Mouse (Mus musculus) intestine, embryonic 15.5 days (tissue): ENCODE results near the gene Hoxc11. TPM values are rescaled to one million over a fixed set of nuclear protein-coding genes. Genes with fewer than 3 reads are reported as not detected.

ENCODE experiments used
- ATAC-seq: fragments of 200-750 bp; cut with Nextera tagmentation; 2 replicates; pipeline ENCODE4 v1.8.0; 2017; ENCODE audit warnings: moderate TSS enrichment, moderate library complexity
- H3K27ac ChIP-seq: fragments of 300-500 bp; sonication (generic); 2 replicates; pipeline ENCODE4 v1.5.1; 2015; ENCODE audit warnings: mild to moderate bottlenecking, inconsistent platforms
- H3K27me3 ChIP-seq: fragments of 300-500 bp; sonication (generic); replicated peaks from 2 replicates; pipeline ENCODE4 v1.6.1; 2015; ENCODE audit warnings: inconsistent platforms
- H3K36me3 ChIP-seq: fragments of 300-500 bp; sonication (generic); 2 replicates; pipeline ENCODE4 v1.6.1; 2015; ENCODE audit warnings: inconsistent platforms
- H3K4me1 ChIP-seq: fragments of 300-500 bp; sonication (generic); replicated peaks from 2 replicates; pipeline ENCODE4 v1.6.1; 2015; ENCODE audit warnings: inconsistent platforms
- H3K4me2 ChIP-seq: fragments of 300-500 bp; sonication (generic); replicated peaks from 2 replicates; pipeline ENCODE4 v1.6.1; 2015; ENCODE audit warnings: mild to moderate bottlenecking, inconsistent platforms
- H3K4me3 ChIP-seq: fragments of 300-500 bp; sonication (generic); replicated peaks from 2 replicates; pipeline ENCODE4 v1.5.1; 2015; ENCODE audit warnings: inconsistent platforms
- H3K9ac ChIP-seq: fragments of 300-500 bp; sonication (generic); 2 replicates; pipeline ENCODE4 v1.6.1; 2015; ENCODE audit warnings: inconsistent platforms
- H3K9me3 ChIP-seq: fragments of 300-500 bp; sonication (generic); 2 replicates; pipeline ENCODE4 v1.6.1; 2016; ENCODE audit warnings: inconsistent platforms
- WGBS: fragments of 180-500 bp; shearing (Covaris S2); methylation state at CpG from one replicate; pipeline ENCODE4 v1.1.7; 2015; 5-methylcytosine and 5-hydroxymethylcytosine counted together
- polyA plus RNA-seq: library from polyadenylated mRNA; unstranded; fragments of >200 nt; fragmentation: Nextera tagmentation; extraction: Ambion mirVana; gene quantifications from 2 replicates; pipeline ENCODE4 v1.2.1, GENCODE M21; 2015

The Hoxc11 gene
- polyA plus RNA-seq, 1 experiment from 2014 or later = not detected

DNA sequence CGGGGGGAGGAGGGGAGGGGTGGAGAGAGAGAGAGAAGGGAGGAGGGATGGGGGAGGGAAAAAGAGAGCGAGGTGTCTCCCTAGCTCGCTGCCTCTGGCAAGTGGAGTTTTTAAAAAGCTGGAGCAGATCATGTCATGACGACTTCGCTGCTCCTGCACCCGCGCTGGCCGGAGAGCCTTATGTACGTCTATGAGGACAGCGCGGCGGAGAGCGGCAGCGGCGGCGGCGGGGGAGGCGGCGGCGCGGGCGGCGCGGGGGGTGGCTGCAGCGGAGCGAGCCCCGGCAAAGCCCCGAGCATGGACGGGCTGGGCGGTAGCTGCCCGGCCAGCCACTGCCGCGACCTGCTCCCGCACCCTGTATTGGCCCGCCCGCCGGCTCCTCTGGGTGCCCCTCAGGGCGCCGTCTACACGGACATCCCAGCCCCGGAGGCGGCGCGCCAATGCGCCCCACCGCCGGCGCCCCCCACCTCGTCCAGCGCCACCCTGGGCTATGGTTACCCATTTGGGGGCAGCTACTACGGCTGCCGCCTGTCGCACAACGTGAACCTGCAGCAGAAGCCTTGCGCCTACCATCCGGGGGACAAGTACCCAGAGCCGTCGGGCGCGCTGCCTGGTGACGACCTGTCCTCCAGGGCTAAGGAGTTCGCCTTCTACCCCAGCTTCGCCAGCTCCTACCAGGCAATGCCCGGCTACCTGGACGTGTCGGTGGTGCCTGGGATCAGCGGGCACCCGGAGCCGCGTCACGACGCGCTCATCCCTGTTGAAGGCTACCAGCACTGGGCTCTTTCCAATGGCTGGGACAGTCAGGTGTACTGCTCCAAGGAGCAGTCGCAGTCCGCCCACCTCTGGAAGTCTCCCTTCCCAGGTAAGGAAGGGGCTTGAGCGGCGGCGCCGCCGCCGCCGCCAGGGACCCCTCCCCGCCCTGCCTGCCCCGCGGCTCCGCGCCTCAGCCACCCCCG, 32.9 kb upstream of the Hoxc11 start, which contains the start of gene Hoxc13:
TSS of gene Hoxc13 (plus strand) at position 51 of the 959 bp plus-strand sequence.
- H3K36me3 ChIP-seq = no peaks in the 10 kb centered on the region
- H3K4me2 ChIP-seq = peak within 1 kb of the TSS; percentile 49
- peaks cover 95% of the 10 kb centered on the region for H3K27me3 ChIP-seq
- H3K9ac ChIP-seq = no peak within 1 kb of the TSS
- no peak within 1 kb of the TSS for H3K27ac ChIP-seq
- peak; percentile 43; the same call in 1 of the 2 replicates for ATAC-seq
- under 1% methylated on average over 78 of the region's 88 CpGs for WGBS
- peaks cover 9% of the 10 kb centered on the region; the same call in 1 of the 2 replicates for H3K4me1 ChIP-seq
- H3K4me3 ChIP-seq = peak within 1 kb of the TSS; percentile 17
- H3K9me3 ChIP-seq = no peaks in the 10 kb centered on the region

DNA sequence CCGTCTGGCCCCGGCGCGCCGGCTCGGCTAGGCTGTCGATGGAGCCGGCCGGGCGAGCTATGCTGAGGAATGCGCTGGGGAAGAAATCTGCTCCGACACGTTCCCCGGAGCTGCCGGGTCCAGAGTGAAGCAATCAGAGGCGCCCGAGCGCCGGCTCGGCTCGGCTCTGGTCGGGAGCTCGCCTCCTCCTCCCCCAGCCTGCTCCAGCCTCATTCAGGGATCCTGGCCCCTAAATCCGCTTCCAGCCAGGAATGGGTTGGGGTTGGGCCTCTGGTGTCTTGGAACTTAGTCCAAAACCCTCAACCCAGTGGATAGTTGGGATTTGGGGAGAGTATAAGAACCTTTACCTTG, 32.2 kb upstream of the Hoxc11 start:
- no peak overlapping the region for H3K4me3 ChIP-seq

DNA sequence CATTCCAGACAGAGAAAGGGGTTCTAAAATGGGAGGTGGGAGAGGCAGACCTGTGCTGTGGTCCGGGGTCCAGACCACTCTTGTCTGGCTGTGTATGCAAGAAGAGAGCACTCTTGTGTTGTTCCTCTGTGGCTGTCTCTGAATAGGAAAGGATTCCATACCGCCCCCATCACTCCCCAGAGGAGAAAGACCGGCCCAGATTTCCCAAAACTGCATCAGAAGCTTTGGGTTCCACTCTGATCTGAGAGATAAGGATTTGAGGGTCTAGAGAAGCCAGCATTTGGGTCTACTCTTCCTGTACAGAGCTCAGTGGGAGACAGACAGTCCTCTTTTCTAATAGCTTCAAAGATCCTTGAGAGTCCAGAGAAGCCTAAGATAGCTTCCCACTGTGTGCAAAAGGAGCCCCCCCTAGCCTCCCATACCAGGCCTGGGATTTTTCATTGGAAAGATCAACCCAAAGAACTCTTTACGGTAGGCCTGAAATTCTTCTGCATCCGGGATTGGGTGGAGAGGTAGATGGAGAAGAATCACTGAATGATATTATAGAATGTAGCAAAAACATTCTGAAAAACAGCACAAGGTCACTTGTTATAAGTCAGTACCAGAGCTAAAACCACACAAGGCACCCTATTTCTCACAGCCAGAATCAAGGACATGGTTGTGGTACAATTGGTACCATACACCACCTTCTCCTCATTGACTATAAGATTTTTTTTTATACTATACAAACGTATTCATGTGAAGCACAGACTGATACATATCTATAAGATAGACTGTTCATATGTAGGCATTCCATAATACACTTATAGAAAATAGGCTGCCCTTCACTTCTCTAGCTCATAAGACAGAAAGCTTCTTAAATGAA, 31.4 kb upstream of the Hoxc11 start:
- H3K4me3 ChIP-seq = no peak overlapping the region
- WGBS = 13% methylated on average over 6 of the region's 6 CpGs
- ATAC-seq = no peak
- no peaks in the 10 kb centered on the region for H3K36me3 ChIP-seq
- no peaks in the 10 kb centered on the region for H3K9me3 ChIP-seq
- H3K27ac ChIP-seq = no peak overlapping the region
- no peak overlapping the region for H3K9ac ChIP-seq
- peaks cover 9% of the 10 kb centered on the region; the same call in 1 of the 2 replicates for H3K4me1 ChIP-seq
- H3K4me2 ChIP-seq = no peak overlapping the region
- peaks cover 93% of the 10 kb centered on the region for H3K27me3 ChIP-seq

More for the DNA sequence above, 32.2 kb upstream of the Hoxc11 start:
- H3K36me3 ChIP-seq = no peaks in the 10 kb centered on the region
- no peaks in the 10 kb centered on the region for H3K9me3 ChIP-seq
- no peak overlapping the region for H3K9ac ChIP-seq
- peaks cover 93% of the 10 kb centered on the region for H3K27me3 ChIP-seq
- H3K4me2 ChIP-seq = no peak overlapping the region
- H3K4me1 ChIP-seq = peaks cover 9% of the 10 kb centered on the region; the same call in 1 of the 2 replicates
- ATAC-seq = peak; percentile 58
- H3K27ac ChIP-seq = no peak overlapping the region
- WGBS = 2% methylated on average over 23 of the region's 24 CpGs

GRCm38 (mm10) chr15:102927032-102927645, 27.1 kb upstream of the Hoxc11 start:
- no peaks in the 10 kb centered on the region for H3K4me1 ChIP-seq
- H3K9ac ChIP-seq = no peak overlapping the region
- H3K27ac ChIP-seq = no peak overlapping the region
- peaks cover 93% of the 10 kb centered on the region for H3K27me3 ChIP-seq
- H3K4me3 ChIP-seq = no peak overlapping the region
- ATAC-seq = no peak
- no peak overlapping the region for H3K4me2 ChIP-seq
- H3K9me3 ChIP-seq = no peaks in the 10 kb centered on the region
- 1% methylated on average over 40 of the region's 40 CpGs for WGBS
- no peaks in the 10 kb centered on the region for H3K36me3 ChIP-seq

DNA sequence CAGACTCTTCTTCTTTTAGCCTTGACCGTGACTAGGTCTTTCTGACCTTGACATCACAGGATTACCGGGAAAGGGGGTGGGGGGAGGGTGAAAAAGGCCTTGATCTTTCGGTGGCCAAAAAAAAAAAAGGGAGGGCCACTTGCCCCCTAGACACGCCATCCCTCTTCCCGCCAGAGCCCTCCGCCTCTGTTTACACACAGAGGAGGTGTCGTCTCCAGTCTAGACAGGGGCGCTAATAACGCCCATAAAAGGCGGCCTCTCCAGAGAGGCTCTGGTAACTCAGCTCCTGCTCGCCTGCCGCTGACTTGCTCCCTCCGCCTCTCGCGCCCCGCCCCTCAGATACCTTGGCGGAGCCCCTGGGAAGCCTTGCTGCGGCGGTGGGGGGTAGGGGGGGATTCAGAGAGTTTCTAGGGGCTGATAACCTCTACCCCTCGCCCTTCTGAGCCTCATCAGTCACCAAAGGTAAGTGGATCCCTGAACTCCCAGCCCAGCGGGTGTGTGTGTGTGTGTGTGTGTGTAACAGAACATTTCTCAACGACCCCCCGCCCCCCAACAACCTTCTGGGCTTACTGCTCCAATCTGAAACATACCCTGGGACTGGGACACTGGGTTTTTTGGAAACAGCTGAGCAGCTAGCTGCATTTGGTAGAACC, 22.4 kb upstream of the Hoxc11 start:
- WGBS = 1% methylated on average over 23 of the region's 23 CpGs
- Histone ChIP-seq H3K27ac (no peak overlapping the region), H3K9ac (no peak overlapping the region), H3K36me3 (no peaks in the 10 kb centered on the region), H3K27me3 (peaks cover 99% of the 10 kb centered on the region), H3K4me3 (no peak overlapping the region), H3K4me2 (no peak overlapping the region), H3K4me1 (peaks cover 4% of the 10 kb centered on the region; the same call in 1 of the 2 replicates), H3K9me3 (no peaks in the 10 kb centered on the region; the same call in 1 of the 2 replicates)
- ATAC-seq = no peak

DNA sequence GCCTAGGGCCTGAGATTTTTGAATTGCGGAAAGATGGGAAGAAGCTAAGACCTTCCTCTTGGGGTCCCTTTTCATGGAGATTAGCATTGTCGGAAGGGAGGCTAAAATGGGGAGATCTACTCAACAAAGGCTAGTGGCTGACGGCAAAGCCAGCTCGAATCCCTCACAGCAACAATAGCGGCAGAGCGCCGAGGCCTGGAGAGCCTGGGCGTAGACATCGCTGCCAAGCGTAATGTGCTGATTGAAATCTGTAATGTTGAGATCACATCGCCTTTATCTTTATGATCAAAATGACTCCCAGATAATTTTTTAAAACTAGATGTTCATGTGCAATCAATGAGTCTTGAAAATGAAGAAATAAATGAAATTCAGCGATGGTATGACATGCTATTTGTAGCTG, 19.8 kb upstream of the Hoxc11 start:
- no peaks in the 10 kb centered on the region for H3K36me3 ChIP-seq
- WGBS = 3% methylated on average over 12 of the region's 12 CpGs
- no peak overlapping the region for H3K4me2 ChIP-seq
- H3K4me1 ChIP-seq = peaks cover 4% of the 10 kb centered on the region; the same call in 1 of the 2 replicates
- no peaks in the 10 kb centered on the region; the same call in 1 of the 2 replicates for H3K9me3 ChIP-seq
- H3K27me3 ChIP-seq = peaks cover 99% of the 10 kb centered on the region
- H3K9ac ChIP-seq = no peak overlapping the region
- ATAC-seq = no peak
- no peak overlapping the region for H3K4me3 ChIP-seq
- no peak overlapping the region for H3K27ac ChIP-seq

DNA sequence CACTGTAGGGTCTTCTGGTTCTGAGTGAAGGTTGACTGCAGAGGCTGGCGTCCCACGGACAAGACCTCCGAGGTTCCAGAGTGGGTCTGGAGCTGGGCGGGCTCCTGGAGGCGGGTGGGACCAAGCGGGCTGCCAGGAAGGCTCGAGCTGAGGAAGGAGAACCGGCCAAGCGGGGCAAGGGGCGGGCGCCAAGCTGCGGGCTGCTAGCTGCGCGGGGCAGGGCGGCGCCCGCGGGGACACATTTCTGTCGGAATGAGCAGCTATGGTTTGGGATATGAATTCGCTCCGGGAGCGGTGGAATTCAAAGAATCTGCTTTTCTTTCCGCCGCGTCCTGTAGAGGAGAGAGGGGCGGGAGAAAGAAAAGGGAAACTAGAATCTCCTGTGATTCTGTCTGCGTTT, 19.3 kb upstream of the Hoxc11 start:
- Histone ChIP-seq H3K4me1 (peaks cover 4% of the 10 kb centered on the region; the same call in 1 of the 2 replicates), H3K27me3 (peaks cover 99% of the 10 kb centered on the region), H3K4me2 (no peak overlapping the region), H3K36me3 (no peaks in the 10 kb centered on the region), H3K9me3 (no peaks in the 10 kb centered on the region; the same call in 1 of the 2 replicates), H3K9ac (no peak overlapping the region), H3K4me3 (peak overlapping the region; percentile 14; the same call in 1 of the 2 replicates), H3K27ac (no peak overlapping the region)
- ATAC-seq = no peak
- WGBS = under 1% methylated on average over 27 of the region's 27 CpGs

- peaks cover 4% of the 10 kb centered on the region; the same call in 1 of the 2 replicates for H3K4me1 ChIP-seq
- H3K27ac ChIP-seq = no peak within 1 kb of the TSS
- WGBS = 1% methylated on average over 31 of the region's 31 CpGs
- H3K4me2 ChIP-seq = no peak within 1 kb of the TSS
- H3K9ac ChIP-seq = no peak within 1 kb of the TSS
- peaks cover 99% of the 10 kb centered on the region for H3K27me3 ChIP-seq
- no peaks in the 10 kb centered on the region for H3K36me3 ChIP-seq
- no peak for ATAC-seq
- H3K9me3 ChIP-seq = no peaks in the 10 kb centered on the region; the same call in 1 of the 2 replicates
- H3K4me3 ChIP-seq = 0 out of 2 replicates have a peak within 1 kb of the TSS, but pooled peaks have one; percentile 4
Measured at GRCm38 (mm10) chr15:102936279-102936972, 17.8 kb upstream of the Hoxc11 start, which contains the start of gene Hoxc12. Gene Hoxc12, plus strand, starts transcription at chr15:102936757.

- peaks cover 4% of the 10 kb centered on the region; the same call in 1 of the 2 replicates for H3K4me1 ChIP-seq
- no peaks in the 10 kb centered on the region; the same call in 1 of the 2 replicates for H3K9me3 ChIP-seq
- no peaks in the 10 kb centered on the region for H3K36me3 ChIP-seq
- 0 out of 2 replicates have a peak overlapping the region, but pooled peaks have one; percentile 4 for H3K4me3 ChIP-seq
- WGBS = 1% methylated on average over 50 of the region's 50 CpGs
- peaks cover 99% of the 10 kb centered on the region for H3K27me3 ChIP-seq
- no peak overlapping the region for H3K9ac ChIP-seq
- no peak overlapping the region for H3K4me2 ChIP-seq
- ATAC-seq = no peak
- no peak overlapping the region for H3K27ac ChIP-seq
Measured at GRCm38 (mm10) chr15:102937036-102937666, 17.1 kb upstream of the Hoxc11 start.

- Histone ChIP-seq H3K4me3 (no peak overlapping the region), H3K27me3 (peaks cover 95% of the 10 kb centered on the region), H3K36me3 (no peaks in the 10 kb centered on the region), H3K4me2 (no peak overlapping the region), H3K9me3 (no peaks in the 10 kb centered on the region; the same call in 1 of the 2 replicates), H3K27ac (no peak overlapping the region), H3K9ac (no peak overlapping the region), H3K4me1 (peaks cover 6% of the 10 kb centered on the region; the same call in 1 of the 2 replicates)
- no peak for ATAC-seq
- WGBS = 1% methylated on average over 34 of the region's 34 CpGs
Measured at GRCm38 (mm10) chr15:102939256-102940155, 14.7 kb upstream of the Hoxc11 start.
